Mouse (Mus musculus) embryo, embryonic 11.5 days (tissue): Measurements from ENCODE around the gene Rgs3.

Experiments used
- DNase-seq: peaks from one replicate; pipeline ENCODE4 v3.0.0-alpha.2; 2012; ENCODE audit warnings: low read depth, low spot score

Rgs3 gene

GRCm38 (mm10) chr4:62653922-62654661 is 94.4 kb downstream of the Rgs3 start:
- no peak for DNase-seq

DNA sequence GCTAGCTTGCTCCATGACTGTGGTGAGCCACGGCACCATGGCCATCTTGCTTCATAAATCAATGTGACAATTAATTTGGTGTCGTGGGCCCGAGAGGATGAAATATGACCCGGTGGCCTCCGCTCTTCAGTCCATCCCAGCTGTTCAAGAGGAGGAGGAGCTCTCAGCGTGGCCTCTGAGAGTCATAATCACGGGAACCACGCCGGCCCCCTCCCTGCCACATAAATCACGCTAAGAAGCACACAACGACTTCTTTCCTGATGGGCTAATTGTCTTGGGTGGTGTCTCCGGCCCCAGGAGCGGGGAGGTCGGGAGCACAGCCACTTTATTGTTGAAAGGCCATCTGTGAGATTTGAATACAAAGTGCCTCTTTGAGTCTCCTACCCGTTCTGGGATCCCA is 99.6 kb downstream of the Rgs3 start:
- no peak for DNase-seq

GRCm38 (mm10) chr4:62659861-62660553 is 100.4 kb downstream of the Rgs3 start:
- DNase-seq, result no peak

GRCm38 (mm10) chr4:62660554-62660864 is 100.9 kb downstream of the Rgs3 start:
- peak; percentile 72 for DNase-seq

GRCm38 (mm10) chr4:62661311-62661849 is 101.7 kb downstream of the Rgs3 start:
- DNase-seq, result no peak

GRCm38 (mm10) chr4:62663348-62663747 is 103.7 kb downstream of the Rgs3 start:
- no peak for DNase-seq

- DNase-seq, result no peak
Observed at GRCm38 (mm10) chr4:62665842-62666241, 106.2 kb downstream of the Rgs3 start.

DNA sequence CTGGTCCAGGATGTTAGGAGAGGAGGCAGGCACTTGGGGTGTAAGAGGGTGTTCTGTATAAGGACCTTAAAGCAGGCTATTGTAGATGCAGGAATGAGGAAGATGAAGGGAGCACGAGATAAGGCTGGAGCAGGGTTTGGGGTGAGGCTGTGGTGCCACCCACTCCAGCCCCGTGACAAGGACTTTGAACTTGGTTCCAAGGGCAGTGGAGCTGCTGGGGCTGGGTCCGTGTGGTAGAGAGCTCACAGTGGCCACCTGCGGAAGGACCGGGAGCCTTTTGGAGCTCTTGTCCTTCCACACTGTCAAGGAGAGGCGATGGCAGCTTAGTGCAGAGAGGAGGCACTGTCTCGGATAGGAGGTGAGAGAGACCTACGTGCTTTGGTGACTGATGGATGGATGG is 109.0 kb downstream of the Rgs3 start:
- DNase-seq, result no peak

DNA sequence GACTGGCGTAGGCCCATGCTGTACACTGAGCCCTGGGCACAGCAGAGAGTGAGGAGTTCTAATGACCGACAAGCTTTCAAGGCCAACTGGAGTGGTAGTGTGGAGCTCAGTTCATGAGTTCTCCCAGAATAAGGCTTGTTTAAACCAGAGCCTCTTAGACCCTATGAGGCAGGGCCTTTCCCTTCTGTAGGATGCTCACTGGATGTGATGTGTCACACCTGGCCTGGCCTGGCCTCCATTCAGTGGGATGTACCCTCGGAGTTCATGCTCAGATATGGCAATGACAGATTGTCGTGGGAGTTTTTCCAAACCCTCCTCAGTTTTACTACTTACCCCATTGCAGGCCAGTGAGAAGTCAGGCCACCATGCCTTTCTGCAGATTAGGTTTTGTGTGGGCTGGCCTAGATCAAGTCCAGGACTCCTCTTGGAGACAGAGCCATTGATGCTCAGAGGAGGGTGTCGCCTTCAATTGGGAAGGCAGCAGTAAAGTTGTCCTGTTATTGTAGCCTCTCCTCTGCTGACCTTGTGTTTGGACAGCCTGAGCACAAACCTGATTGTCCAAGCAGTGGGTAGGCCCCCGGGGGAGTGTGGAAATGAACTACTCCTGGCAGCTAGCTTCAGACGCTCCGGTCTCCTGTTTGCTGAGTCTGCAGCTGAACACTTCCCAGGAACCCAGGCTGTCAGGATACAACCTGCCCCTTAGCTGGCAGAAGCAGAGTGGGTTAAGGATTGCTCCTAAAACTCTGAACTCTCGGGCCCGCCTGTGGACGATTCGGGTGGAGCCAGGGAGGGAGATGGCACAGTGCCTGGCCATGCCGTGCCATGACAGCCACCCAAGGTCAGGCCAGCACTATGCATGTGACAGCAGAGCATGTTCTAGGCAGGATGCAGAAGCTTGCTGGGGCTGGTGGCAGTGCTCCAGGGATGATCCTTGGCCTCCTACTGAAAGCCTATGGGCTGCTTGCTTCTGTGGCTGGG is 109.7 kb downstream of the Rgs3 start:
- DNase-seq, result no peak

GRCm38 (mm10) chr4:62673531-62674030 is 113.9 kb downstream of the Rgs3 start:
- DNase-seq, result no peak

DNA sequence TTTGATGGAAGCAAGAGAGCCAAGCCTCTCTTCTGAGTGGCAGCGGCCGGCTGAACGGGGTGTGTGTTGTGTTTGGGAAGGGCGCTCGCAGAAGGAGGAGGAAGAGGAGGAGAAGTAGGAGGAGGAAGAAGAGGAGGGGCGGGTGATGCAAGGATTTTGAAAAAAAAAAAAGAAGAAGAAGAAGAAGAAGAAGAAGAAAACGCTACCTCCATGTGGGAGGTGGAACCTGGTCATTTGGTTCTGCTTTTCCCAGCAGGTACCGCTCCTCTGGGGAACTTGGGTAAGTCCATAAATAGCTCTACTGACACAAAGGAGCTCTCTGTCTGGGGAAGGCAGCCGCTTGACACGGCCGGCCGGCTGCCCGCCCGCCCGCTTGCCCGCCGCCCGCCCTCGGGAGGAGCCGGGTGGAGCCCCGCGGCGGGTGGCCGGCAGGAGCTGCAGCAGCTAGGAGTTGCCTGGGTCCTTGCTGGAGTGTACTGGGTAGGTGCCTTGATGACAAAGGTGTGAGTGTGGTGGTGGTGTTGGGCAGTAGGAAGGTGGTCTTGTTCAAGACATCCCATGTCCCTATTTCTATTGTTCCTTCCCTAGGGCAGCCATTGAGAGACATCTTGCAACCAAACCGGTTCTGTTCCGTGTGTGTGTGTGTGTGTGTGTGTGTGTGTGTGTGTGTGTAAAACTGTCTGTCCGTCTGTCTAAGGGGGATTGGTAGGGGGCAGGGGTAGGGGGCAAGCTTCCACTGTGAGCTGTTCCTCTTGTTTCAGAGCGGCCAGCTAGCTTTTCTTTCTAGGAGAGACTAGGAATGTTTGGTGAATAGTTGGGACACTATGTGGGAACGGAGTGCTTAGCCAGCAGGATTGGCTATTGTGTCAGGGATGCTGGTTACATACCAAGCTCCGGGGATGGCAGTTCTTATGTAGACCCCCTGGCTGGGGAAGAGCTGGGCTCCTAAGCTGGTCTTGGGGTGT is 114.7 kb downstream of the Rgs3 start:
- no peak for DNase-seq

GRCm38 (mm10) chr4:62675394-62675793 is 115.7 kb downstream of the Rgs3 start:
- no peak for DNase-seq

DNA sequence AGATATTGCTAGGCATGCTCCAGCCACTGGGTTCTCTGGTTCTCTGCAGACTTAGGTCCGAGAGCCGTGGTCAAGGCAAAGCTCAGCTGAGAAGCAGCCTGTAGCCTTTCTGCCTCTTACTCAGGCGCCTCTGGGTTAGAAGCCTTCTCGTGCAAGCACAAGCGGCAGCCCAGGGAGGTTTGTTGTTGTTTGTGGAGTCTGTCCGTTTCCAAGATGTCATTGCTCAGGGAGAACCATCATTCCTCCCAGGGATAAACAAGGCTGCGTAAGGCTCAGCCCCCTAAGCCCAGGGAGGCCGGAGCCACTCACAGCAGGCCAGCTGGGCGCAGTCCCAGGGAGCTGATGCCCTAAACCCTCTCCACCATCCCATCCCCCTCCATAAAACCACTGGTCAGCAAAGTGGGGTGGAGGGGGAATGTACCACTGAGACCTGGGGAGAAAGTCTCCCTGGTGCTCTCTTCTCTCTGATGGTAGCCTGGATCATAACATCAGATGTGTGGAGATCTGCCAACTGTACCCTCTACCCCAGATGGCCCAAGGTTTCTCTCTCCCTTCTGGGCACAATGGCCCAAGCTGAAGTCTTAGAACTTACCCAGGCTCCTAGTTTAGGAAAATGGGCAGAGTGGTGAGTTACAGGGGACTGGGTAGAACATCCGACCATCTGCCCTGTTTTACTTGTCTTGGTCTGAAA is 117.5 kb downstream of the Rgs3 start:
- DNase-seq, result no peak

DNA sequence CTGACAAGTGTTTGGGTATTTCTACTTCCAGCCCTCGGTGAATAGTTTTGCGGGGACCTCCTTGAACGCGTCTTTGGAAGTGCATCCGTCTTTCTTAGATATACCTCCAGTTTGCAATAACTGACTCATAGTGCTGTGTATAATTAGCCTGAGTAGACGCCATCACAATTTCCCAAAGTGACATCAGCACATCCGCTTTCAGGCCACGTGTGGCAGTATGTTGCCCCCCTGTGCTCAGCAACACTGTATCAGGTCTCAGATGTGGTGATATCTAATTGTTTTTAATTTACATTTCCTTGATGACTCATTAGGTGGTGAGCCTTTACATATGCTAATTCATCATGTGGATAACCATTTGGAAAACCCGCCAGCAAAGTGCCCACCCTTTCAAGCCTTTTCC is 119.5 kb downstream of the Rgs3 start:
- DNase-seq, result no peak

DNA sequence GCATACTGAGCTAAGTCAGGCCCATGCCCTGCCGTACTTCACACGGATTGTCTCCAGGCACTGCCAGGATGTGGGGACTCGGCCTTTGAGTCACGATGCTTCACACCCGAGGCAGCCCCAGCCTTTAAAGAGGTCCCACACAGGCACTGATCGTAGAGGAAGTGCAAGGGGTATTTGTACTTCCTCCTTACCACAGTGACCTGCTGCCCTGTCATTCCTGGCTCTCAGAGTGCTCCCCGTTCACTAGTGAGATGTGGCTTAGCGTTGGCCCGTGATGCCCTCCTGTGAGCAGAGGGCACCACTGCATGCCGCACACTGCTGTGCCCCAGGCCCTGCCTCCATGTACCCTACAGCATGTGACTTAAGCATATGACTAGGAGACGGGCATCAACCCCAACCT is 121.8 kb downstream of the Rgs3 start:
- DNase-seq, result no peak

GRCm38 (mm10) chr4:62682371-62682770 is 122.7 kb downstream of the Rgs3 start:
- no peak for DNase-seq

GRCm38 (mm10) chr4:62683148-62683547 is 123.5 kb downstream of the Rgs3 start:
- no peak for DNase-seq

- DNase-seq, result no peak
Observed at GRCm38 (mm10) chr4:62684351-62684750, 124.7 kb downstream of the Rgs3 start.

DNA sequence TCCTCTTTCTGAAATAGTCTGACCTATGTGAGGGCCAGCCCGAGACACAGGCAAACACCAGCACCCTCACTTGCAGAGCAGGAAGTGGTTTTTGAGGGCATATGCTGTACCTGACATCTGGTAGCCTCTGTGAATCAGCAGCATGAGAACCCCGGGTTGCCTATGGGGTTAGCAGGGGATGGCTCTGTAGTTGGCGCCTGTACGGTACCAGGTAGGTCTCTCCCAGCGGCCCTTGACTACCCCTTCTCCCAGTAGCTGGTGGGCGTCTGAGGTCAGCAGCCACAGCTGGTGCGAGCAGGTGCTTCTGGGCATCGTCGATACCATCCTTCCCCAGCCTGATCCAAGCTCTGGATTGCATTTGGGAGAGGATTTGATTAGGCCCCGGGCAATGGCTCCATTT is 125.6 kb downstream of the Rgs3 start:
- DNase-seq, result no peak

- no peak for DNase-seq
Observed at GRCm38 (mm10) chr4:62686769-62687168, 127.1 kb downstream of the Rgs3 start.
